Mouse (Mus musculus) G1E (cell line): ENCODE results near the gene Hsf2bp. TPM values are rescaled to one million over a fixed set of nuclear protein-coding genes. Genes with fewer than 3 reads are reported as not detected.

ENCODE experiments used
- ATAC-seq: 2 replicates; pipeline ENCODE4 v1.8.0; 2016; ENCODE audit warnings: mild to moderate bottlenecking; ENCODE audit not compliant: insufficient number of reproducible peaks, poor library complexity, low FRiP score, severe bottlenecking; ENCODE audit errors: extremely low read depth
- DNase-seq: peaks from one replicate; pipeline ENCODE4 v3.0.0; 2012; ENCODE audit warnings: low spot score
- H3K27me3 ChIP-seq: 2 replicates; pipeline ENCODE4 v1.6.1; 2012; ENCODE audit warnings: mild to moderate bottlenecking, low read length, inconsistent platforms; ENCODE audit not compliant: insufficient read depth
- H3K36me3 ChIP-seq: replicated peaks from 2 replicates; pipeline ENCODE3; 2012; ENCODE audit warnings: mild to moderate bottlenecking, inconsistent platforms
- H3K4me1 ChIP-seq: 2 replicates; pipeline ENCODE4 v1.6.1; 2012; ENCODE audit warnings: low read depth, low read length, inconsistent platforms, mixed read lengths; ENCODE audit not compliant: insufficient read depth
- H3K4me3 ChIP-seq: 2 replicates; pipeline ENCODE4 v1.5.1; 2012; ENCODE audit warnings: low read depth, mild to moderate bottlenecking, inconsistent platforms, low read length, moderate library complexity, mixed read lengths
- H3K9me3 ChIP-seq: replicated peaks from 2 replicates; pipeline ENCODE4 v1.6.1; 2012; ENCODE audit warnings: inconsistent platforms
- CTCF ChIP-seq: IDR thresholded peaks from 2 replicates; pipeline ENCODE4 v1.5.1; 2012; ENCODE audit warnings: low read depth, low read length, inconsistent platforms, mixed read lengths
- GATA1 ChIP-seq: IDR thresholded peaks from 2 replicates; pipeline ENCODE4 v1.6.1; 2012; ENCODE audit warnings: borderline replicate concordance, low read length, inconsistent platforms, mixed read lengths
- GATA2 ChIP-seq: IDR thresholded peaks from 2 replicates; pipeline ENCODE4 v1.6.1; 2012; ENCODE audit warnings: low read depth, low read length, inconsistent platforms, borderline replicate concordance
- POLR2AphosphoS5 ChIP-seq: IDR thresholded peaks from 2 replicates; pipeline ENCODE4 v1.6.1; 2012; ENCODE audit warnings: low read depth, low read length, inconsistent platforms; ENCODE audit not compliant: insufficient replicate concordance
- TAL1 ChIP-seq: conservative IDR thresholded peaks from 2 replicates; pipeline ENCODE4 v1.6.1; 2012; ENCODE audit warnings: low read depth, low read length, inconsistent platforms, mixed read lengths
- polyA plus RNA-seq: library from polyadenylated mRNA; stranded (reverse); fragments of >175 nt; gene quantifications from 2 replicates; pipeline ENCODE4 v1.2.3, GENCODE M21; 2012
- total RNA-seq, 2 experiments: library from RNA; stranded (forward) in 1 of 2; stranded (reverse) in 1 of 2; fragments of 200-1000 nt in 1 of 2; fragments of >200 nt in 1 of 2; fragmentation: Nextera tagmentation in 1 of 2; gene quantifications; 2 replicates each; pipeline ENCODE4 v1.2.3; 2014 to 2017

Gene Hsf2bp
- total and polyA plus RNA-seq, 3 experiments, result not detected

- Histone ChIP-seq H3K27me3 (peaks cover 22% of the 10 kb centered on the region), H3K36me3 (no peaks in the 10 kb centered on the region), H3K9me3 (no peaks in the 10 kb centered on the region), H3K4me3 (no peak overlapping the region), H3K4me1 (peaks cover 4% of the 10 kb centered on the region; the same call in 1 of the 2 replicates)
- DNase-seq (peak; percentile 14), ATAC-seq (no peak)
- TF ChIP-seq GATA2, result no peak
- no peak for TF ChIP-seq TAL1
- peak; percentile 19; the same call in 1 of the 2 replicates for TF ChIP-seq CTCF
These were observed 10.8 kb downstream of the Hsf2bp start for GRCm38 (mm10) chr17:32025386-32025785.

GRCm38 (mm10) chr17:32024671-32025073 lies 11.5 kb downstream of the Hsf2bp start:
- H3K4me1 ChIP-seq, result peaks cover 4% of the 10 kb centered on the region; the same call in 1 of the 2 replicates
- no peak for TF ChIP-seq TAL1
- TF ChIP-seq POLR2AphosphoS5, result no peak
- TF ChIP-seq CTCF, result no peak
- TF ChIP-seq GATA2, result no peak
- TF ChIP-seq GATA1, result no peak
- H3K27me3 ChIP-seq, result peaks cover 19% of the 10 kb centered on the region
- H3K4me3 ChIP-seq, result no peak overlapping the region
- no peaks in the 10 kb centered on the region for H3K36me3 ChIP-seq
- DNase-seq (no peak), ATAC-seq (no peak)
- no peaks in the 10 kb centered on the region for H3K9me3 ChIP-seq

- Histone ChIP-seq H3K4me1 (no peaks in the 10 kb centered on the region), H3K4me3 (no peak overlapping the region), H3K9me3 (no peaks in the 10 kb centered on the region), H3K27me3 (peaks cover 28% of the 10 kb centered on the region), H3K36me3 (no peaks in the 10 kb centered on the region)
- DNase-seq (no peak), ATAC-seq (no peak)
- TF ChIP-seq TAL1 (no peak), GATA1 (no peak), GATA2 (no peak), POLR2AphosphoS5 (no peak), CTCF (no peak)
These were observed 13.1 kb downstream of the Hsf2bp start for GRCm38 (mm10) chr17:32023088-32023487.

GRCm38 (mm10) chr17:32022551-32022950 lies 13.6 kb downstream of the Hsf2bp start:
- Histone ChIP-seq H3K9me3 (no peaks in the 10 kb centered on the region), H3K27me3 (peaks cover 28% of the 10 kb centered on the region), H3K4me3 (no peak overlapping the region), H3K36me3 (no peaks in the 10 kb centered on the region), H3K4me1 (no peaks in the 10 kb centered on the region)
- ATAC-seq (no peak), DNase-seq (no peak)
- TF ChIP-seq POLR2AphosphoS5, result no peak
- TF ChIP-seq TAL1, result no peak
- TF ChIP-seq GATA2, result no peak
- no peak for TF ChIP-seq CTCF
- TF ChIP-seq GATA1, result no peak

- ATAC-seq (no peak), DNase-seq (no peak)
- Histone ChIP-seq H3K4me3 (no peak overlapping the region), H3K36me3 (no peaks in the 10 kb centered on the region), H3K27me3 (peaks cover 28% of the 10 kb centered on the region), H3K4me1 (no peaks in the 10 kb centered on the region), H3K9me3 (no peaks in the 10 kb centered on the region)
- TF ChIP-seq GATA2, result no peak
- no peak for TF ChIP-seq GATA1
- TF ChIP-seq TAL1, result no peak
- no peak for TF ChIP-seq POLR2AphosphoS5
- no peak for TF ChIP-seq CTCF
These were observed 14.2 kb downstream of the Hsf2bp start for GRCm38 (mm10) chr17:32021981-32022380.

- DNase-seq (no peak), ATAC-seq (no peak)
- H3K4me1 ChIP-seq, result no peaks in the 10 kb centered on the region
- no peaks in the 10 kb centered on the region for H3K9me3 ChIP-seq
- TF ChIP-seq GATA1 (no peak), GATA2 (no peak), POLR2AphosphoS5 (no peak), TAL1 (no peak), CTCF (no peak)
- peaks cover 36% of the 10 kb centered on the region for H3K27me3 ChIP-seq
- H3K36me3 ChIP-seq, result no peaks in the 10 kb centered on the region
- H3K4me3 ChIP-seq, result no peak overlapping the region
These were observed 17.8 kb downstream of the Hsf2bp start for GRCm38 (mm10) chr17:32018127-32018894.
